Mouse (Mus musculus) G1E (cell line): Measurements from ENCODE around the gene Acat2.
"Not testable (repeated sequence)": the region's sequence is repeated elsewhere in the genome, so short reads cannot be mapped to it uniquely, and the experiment has no call there.

Experiments used
- CTCF ChIP-seq: IDR thresholded peaks from 2 replicates; pipeline ENCODE4 v1.5.1; 2012; ENCODE audit warnings: low read depth, low read length, inconsistent platforms, mixed read lengths
- GATA1 ChIP-seq: IDR thresholded peaks from 2 replicates; pipeline ENCODE4 v1.6.1; 2012; ENCODE audit warnings: borderline replicate concordance, low read length, inconsistent platforms, mixed read lengths
- POLR2AphosphoS5 ChIP-seq: IDR thresholded peaks from 2 replicates; pipeline ENCODE4 v1.6.1; 2012; ENCODE audit warnings: low read depth, low read length, inconsistent platforms; ENCODE audit not compliant: insufficient replicate concordance
- TAL1 ChIP-seq: conservative IDR thresholded peaks from 2 replicates; pipeline ENCODE4 v1.6.1; 2012; ENCODE audit warnings: low read depth, low read length, inconsistent platforms, mixed read lengths

DNA sequence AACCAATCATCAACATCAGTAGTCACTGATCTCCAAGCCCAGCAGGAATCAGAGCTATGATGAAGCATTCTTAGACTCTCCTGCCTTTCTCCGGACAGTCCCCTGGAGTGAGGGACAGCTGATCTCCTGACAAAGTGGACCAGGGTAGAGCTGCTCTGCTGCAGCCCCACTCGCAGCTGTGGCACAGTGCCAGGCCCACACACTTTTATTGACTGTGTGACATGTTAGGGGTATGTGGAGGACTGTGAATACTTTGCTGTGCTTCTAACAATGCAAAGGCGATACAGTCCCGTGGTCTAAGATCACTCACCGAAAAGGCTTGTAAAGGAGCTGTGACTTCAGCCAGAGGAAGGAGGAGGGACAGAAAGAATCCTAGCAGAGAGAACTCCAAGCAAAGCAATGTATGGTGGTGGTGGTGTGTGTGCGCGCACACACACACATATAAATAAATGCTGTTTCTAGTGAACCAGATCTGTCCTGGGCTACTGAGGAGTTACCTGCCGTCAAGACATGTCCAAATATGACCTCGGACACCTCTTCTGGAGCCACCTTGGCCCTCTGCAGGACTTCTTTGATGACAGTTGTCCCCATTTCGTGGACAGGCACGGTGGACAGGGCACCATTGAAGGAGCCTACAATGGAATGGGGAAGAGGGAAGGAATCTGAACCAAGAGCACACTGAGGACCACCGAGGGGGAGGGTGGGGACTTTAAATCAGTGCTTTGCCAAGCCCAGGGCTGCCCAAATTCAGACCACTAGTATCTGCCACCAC is 21.0 kb downstream of the Acat2 start:
- TF ChIP-seq CTCF, TAL1, GATA1, POLR2AphosphoS5: not testable (repeated sequence)
